Mouse (Mus musculus): ENCODE measurements at regions not wholly inside any gene's neighbourhood (a gene's known extent, or its start where the extent isn't known, plus 50 kb on each side); places are given as distances from the start of the nearest gene placed in this dataset.

DNA sequence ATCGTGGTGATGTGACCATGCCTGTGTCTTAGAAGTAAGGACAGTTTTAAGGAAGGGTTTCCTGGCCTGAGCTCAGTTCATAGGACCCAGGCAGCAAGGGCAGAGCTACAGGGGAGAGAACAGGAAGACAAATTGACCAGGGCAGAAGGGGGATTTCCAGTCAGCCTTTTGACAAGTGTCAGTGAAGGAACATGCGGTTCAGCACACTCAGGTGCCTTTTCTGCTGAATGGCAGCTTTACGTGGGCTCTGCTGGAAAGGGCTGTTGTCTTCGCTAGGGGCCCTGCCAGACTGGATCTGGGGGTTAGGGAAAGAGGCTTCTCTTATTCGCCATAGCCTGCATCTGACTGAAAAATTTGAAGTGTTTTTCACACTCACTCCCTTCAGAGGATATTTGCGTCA, 106.8 kb downstream of the Dll1 start:
- H3K9me3 ChIP-seq (replicated peaks): no peaks in the 10 kb centered on the region
- WGBS: 59% methylated on average over 6 of the region's 6 CpGs
- H3K36me3 ChIP-seq: no peaks in the 10 kb centered on the region
- H3K9ac ChIP-seq: no peak overlapping the region
- H3K27me3 ChIP-seq: no peaks in the 10 kb centered on the region
- ATAC-seq (replicated peaks; ENCODE audit: low FRiP score): no peak
- H3K27ac ChIP-seq: no peak overlapping the region
- H3K4me2 ChIP-seq: no peak overlapping the region
- no peak overlapping the region for H3K4me3 ChIP-seq (replicated peaks)
- H3K4me1 ChIP-seq: peaks cover 11% of the 10 kb centered on the region; the same call in 1 of the 2 replicates

DNA sequence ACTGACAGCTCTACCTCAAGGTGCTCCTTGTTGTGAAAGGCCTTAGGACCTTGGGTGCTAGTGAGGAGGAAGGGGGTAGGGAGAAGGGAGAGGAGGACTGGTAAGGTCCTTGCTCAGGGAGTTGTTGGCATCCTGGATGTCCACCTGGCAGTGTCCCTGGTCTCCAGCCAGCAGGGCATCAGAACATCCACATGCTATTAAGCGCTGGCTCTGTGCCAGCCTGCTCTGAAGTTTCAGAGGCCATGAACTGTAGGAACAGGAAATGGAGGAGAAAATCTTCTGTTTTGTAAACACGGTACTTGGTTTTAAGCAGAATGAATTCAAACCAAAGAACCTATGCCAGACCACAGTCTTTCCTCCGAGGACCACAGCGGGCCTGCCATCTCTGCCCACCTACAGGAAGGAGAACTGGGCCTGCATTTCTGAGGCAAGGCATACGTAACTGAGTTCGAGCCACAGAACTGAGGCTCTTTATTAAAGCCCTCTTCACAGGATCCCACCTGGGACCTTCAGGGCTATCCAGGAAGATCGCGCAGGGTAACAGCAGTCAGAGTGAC, 107.5 kb downstream of the Dll1 start:
- Histone ChIP-seq H3K4me2 (no peak overlapping the region), H3K36me3 (no peaks in the 10 kb centered on the region), H3K4me3 (replicated peaks) (no peak overlapping the region), H3K9ac (no peak overlapping the region), H3K9me3 (replicated peaks) (no peaks in the 10 kb centered on the region), H3K4me1 (peaks cover 11% of the 10 kb centered on the region; the same call in 1 of the 2 replicates), H3K27ac (no peak overlapping the region), H3K27me3 (no peaks in the 10 kb centered on the region)
- WGBS: 76% methylated on average over 8 of the region's 8 CpGs
- no peak for ATAC-seq (replicated peaks; ENCODE audit: low FRiP score)

DNA sequence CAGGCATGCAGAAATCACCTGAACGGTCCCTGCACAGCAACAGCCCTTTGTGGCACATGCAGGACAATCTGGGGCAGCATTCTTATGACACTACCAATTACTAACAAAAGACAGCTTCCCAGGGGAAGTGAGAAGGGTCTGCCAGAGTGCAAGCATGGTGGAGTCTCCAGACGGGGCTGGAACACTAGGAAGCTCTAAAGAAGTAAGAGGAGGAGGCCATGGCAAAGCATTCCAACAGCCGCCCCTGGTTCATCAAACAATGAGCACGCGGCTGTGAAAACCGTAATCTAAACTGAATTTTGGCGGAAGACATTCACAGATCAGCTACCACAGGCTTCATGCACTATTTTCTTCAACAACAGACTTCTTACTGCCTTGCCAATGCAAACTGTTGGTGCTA, 109.0 kb downstream of the Dll1 start:
- H3K27ac ChIP-seq: no peak overlapping the region

DNA sequence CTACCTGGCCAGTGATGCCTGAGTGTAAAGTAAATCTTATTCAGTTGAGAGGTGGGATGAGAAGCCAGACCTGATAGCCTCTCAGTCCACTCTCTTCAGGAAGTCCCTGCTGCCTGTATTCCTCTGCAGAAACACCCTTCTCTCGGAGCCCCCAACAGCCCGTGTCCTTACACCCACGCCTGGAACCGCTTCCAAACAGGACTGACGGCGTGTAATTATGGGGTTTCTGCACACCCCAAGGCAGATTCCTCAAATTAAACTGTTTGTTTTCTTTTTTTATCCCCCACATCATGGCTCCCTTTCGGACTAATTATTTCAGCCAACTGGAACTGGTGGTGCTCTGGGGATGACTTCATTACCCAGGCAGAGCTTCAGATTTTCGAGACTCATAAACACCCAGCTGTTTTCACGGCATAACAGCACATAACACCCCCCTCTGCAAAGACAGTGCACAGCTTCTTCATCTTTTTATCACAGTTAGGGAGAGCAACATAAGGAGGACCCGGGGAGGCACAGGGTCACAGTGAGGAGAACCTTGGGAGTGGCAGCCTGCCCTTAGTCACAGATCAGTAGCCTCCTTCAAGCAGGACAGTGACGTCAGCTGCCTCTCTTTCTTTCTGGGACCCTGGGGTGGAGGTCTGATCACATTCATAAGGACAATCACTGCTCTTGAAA, 117.1 kb downstream of the Dll1 start:
- no peak overlapping the region for H3K4me3 ChIP-seq (replicated peaks)
- H3K36me3 ChIP-seq: no peaks in the 10 kb centered on the region
- H3K4me1 ChIP-seq: peaks cover 13% of the 10 kb centered on the region
- ATAC-seq (replicated peaks; ENCODE audit: low FRiP score): peak; percentile 54; the same call in 1 of the 2 replicates
- H3K9me3 ChIP-seq (replicated peaks): no peaks in the 10 kb centered on the region
- no peak overlapping the region for H3K27ac ChIP-seq
- 0 out of 2 replicates have a peak, but pooled peaks cover 2% of the 10 kb centered on the region for H3K27me3 ChIP-seq
- H3K4me2 ChIP-seq: 0 out of 2 replicates have a peak overlapping the region, but pooled peaks have one; percentile 4
- WGBS: 40% methylated on average over 11 of the region's 11 CpGs
- no peak overlapping the region for H3K9ac ChIP-seq

More for the DNA sequence above, 109.0 kb downstream of the Dll1 start:
- Histone ChIP-seq H3K4me2 (no peak overlapping the region), H3K9ac (no peak overlapping the region), H3K27me3 (no peaks in the 10 kb centered on the region), H3K36me3 (no peaks in the 10 kb centered on the region), H3K9me3 (replicated peaks) (no peaks in the 10 kb centered on the region), H3K4me3 (replicated peaks) (no peak overlapping the region), H3K4me1 (peaks cover 11% of the 10 kb centered on the region; the same call in 1 of the 2 replicates)
- 70% methylated on average over 7 of the region's 7 CpGs for WGBS
- ATAC-seq (replicated peaks; ENCODE audit: low FRiP score): no peak

DNA sequence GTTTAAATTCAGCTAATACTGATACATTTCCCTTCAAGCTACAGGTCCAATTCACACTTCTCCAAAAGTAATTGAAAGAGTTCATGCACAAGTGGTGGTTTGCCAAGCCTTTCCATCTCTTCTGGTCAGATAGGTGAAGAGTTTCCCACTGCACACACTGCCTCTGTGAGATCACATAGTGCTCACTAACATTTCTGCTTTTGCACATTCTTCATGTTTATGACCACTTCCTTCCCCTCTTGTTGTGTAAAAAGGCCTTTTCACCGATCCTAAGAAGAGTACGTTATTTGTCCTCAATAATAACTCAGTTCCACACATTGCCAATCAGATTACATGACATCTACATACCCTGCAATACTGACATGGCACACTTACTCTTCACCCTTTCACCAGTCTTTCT, 120.8 kb downstream of the Dll1 start:
- ATAC-seq (replicated peaks; ENCODE audit: low FRiP score): no peak
- H3K36me3 ChIP-seq: no peaks in the 10 kb centered on the region
- 66% methylated on average over 2 of the region's 2 CpGs for WGBS
- no peak overlapping the region for H3K9ac ChIP-seq
- H3K27me3 ChIP-seq: 0 out of 2 replicates have a peak, but pooled peaks cover 2% of the 10 kb centered on the region
- H3K9me3 ChIP-seq (replicated peaks): no peaks in the 10 kb centered on the region
- H3K4me3 ChIP-seq (replicated peaks): no peak overlapping the region
- no peak overlapping the region for H3K4me2 ChIP-seq
- H3K27ac ChIP-seq: no peak overlapping the region
- peaks cover 13% of the 10 kb centered on the region for H3K4me1 ChIP-seq

DNA sequence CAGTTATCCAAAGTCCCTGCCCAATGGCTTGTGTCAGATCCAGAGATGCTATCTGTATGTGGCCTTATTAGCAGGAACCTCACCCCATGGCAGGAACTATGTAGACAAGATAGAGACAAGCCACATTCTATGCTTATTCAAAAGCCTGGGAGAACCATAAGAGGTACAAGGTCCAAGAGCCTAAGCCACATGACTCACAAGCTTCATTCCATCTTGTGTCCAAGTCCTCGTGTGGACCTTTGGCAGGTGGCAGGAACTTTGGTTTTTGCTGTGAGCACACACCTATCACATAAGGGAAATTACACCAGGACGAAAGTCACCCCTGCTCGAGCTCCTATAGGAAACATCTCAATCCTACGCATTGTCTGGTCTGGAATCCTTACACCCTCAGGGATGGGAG, 122.9 kb downstream of the Dll1 start:
- ATAC-seq (replicated peaks; ENCODE audit: low FRiP score): no peak
- no peak overlapping the region for H3K4me3 ChIP-seq (replicated peaks)
- H3K27me3 ChIP-seq: 0 out of 2 replicates have a peak, but pooled peaks cover 3% of the 10 kb centered on the region
- no peaks in the 10 kb centered on the region for H3K4me1 ChIP-seq
- H3K9me3 ChIP-seq (replicated peaks): no peaks in the 10 kb centered on the region
- no peak overlapping the region for H3K27ac ChIP-seq
- H3K4me2 ChIP-seq: no peak overlapping the region
- WGBS: 92% methylated on average over 4 of the region's 4 CpGs
- no peaks in the 10 kb centered on the region for H3K36me3 ChIP-seq
- no peak overlapping the region for H3K9ac ChIP-seq

DNA sequence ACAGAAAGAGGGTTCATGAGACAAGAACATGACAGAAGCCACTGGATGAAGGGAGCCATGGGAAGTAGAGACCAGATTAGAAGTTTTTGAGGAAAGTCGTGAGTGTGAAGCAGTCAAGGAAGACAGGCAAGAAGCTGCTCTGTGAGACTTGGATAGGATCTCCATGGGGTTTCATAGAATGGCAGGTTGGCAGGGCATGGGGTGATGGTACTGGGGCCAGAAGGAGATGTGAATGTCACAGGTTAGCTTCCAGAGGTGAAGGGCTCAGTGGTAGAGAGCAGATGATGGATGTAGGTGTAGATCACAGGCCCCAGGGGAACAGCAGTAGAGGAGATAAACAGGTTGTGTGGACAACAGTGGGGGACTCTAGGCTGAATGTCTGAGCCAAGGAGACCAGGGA, 123.4 kb downstream of the Dll1 start:
- Histone ChIP-seq H3K4me3 (replicated peaks) (no peak overlapping the region), H3K9ac (no peak overlapping the region), H3K27me3 (0 out of 2 replicates have a peak, but pooled peaks cover 3% of the 10 kb centered on the region), H3K4me2 (no peak overlapping the region), H3K4me1 (0 out of 2 replicates have a peak, but pooled peaks cover 2% of the 10 kb centered on the region), H3K27ac (no peak overlapping the region), H3K36me3 (no peaks in the 10 kb centered on the region), H3K9me3 (replicated peaks) (no peaks in the 10 kb centered on the region)
- 84% methylated on average over 1 of the region's 1 CpGs for WGBS
- ATAC-seq (replicated peaks; ENCODE audit: low FRiP score): no peak

DNA sequence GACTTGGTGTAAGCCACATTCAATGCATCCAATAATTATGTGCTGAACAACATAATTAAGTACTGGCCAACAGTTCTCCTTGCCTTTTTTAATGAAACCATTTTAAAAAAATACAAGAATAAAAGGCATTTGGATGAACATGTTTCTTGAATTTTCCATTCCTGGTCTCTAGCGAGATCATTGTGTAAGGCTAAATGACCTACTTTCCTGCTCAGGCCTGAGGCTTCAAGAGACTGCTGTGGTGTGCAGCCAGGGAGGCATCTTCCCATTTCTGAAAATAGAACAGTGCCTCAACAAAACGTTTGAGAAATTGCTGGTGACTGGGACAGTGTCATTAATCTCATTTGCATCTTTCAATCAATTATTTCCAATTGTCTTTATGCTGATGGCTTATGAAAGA, 124.5 kb downstream of the Dll1 start:
- 67% methylated on average over 2 of the region's 2 CpGs for WGBS

DNA sequence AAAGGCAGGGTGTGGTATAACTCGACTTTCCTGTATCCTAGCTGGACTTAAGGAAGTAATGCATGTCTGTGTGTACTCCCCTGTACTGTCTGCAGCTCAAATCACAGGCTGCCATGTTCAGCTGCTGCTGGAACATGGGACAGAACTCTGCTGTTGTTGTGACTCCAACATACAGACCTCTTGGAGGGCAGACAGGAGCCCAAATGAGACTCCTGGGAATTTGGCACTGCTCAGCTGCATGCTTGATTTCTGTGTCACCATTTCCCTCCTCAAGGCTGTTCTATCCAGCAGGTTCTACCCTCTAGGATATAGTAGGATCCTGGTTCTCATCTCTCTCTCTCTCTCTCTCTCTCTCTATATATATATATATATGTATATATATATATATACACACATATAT, 125.0 kb downstream of the Dll1 start:
- no peak for ATAC-seq (replicated peaks; ENCODE audit: low FRiP score)

More for the DNA sequence above, 124.5 kb downstream of the Dll1 start:
- ATAC-seq (replicated peaks; ENCODE audit: low FRiP score): no peak
- Histone ChIP-seq H3K9ac (no peak overlapping the region), H3K27me3 (0 out of 2 replicates have a peak, but pooled peaks cover 7% of the 10 kb centered on the region), H3K4me3 (replicated peaks) (no peak overlapping the region), H3K4me2 (no peak overlapping the region), H3K36me3 (no peaks in the 10 kb centered on the region), H3K4me1 (peaks cover 8% of the 10 kb centered on the region), H3K9me3 (replicated peaks) (no peaks in the 10 kb centered on the region), H3K27ac (no peak overlapping the region)

DNA sequence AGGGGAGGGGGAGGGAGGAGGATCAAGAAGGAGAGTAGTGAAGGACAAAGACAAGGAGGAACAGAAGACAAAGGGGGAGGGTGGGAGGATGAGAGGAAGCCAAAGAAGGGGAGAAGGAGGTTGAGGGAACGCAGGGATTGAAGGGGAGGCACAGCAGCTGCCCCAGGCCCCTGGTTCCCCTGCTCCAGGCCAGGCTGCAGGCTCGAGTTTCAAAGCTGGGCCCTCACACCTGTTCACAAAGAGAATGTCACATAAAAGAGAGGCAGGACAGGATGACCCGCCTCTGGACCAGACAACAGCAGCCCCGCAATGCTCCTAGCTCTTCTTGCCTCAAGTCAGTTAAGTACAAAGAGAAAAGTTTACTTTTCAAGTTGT, 128.3 kb downstream of the Dll1 start:
- H3K4me1 ChIP-seq: peaks cover 8% of the 10 kb centered on the region
- H3K4me2 ChIP-seq: peak overlapping the region; percentile 43; the same call in 1 of the 2 replicates
- no peaks in the 10 kb centered on the region for H3K36me3 ChIP-seq
- no peak overlapping the region for H3K9ac ChIP-seq
- H3K4me3 ChIP-seq (replicated peaks): no peak overlapping the region
- WGBS: 26% methylated on average over 4 of the region's 4 CpGs
- H3K27me3 ChIP-seq: 0 out of 2 replicates have a peak, but pooled peaks cover 10% of the 10 kb centered on the region
- H3K27ac ChIP-seq: no peak overlapping the region
- H3K9me3 ChIP-seq (replicated peaks): no peaks in the 10 kb centered on the region
- ATAC-seq (replicated peaks; ENCODE audit: low FRiP score): no peak; the same call in 1 of the 2 replicates

More for the DNA sequence above, 125.0 kb downstream of the Dll1 start:
- H3K4me3 ChIP-seq (replicated peaks): no peak overlapping the region
- H3K27me3 ChIP-seq: 0 out of 2 replicates have a peak, but pooled peaks cover 10% of the 10 kb centered on the region
- no peak overlapping the region for H3K4me2 ChIP-seq
- H3K9me3 ChIP-seq (replicated peaks): no peaks in the 10 kb centered on the region
- no peak overlapping the region for H3K9ac ChIP-seq
- WGBS: 67% methylated on average over 1 of the region's 1 CpGs
- no peak overlapping the region for H3K27ac ChIP-seq
- H3K4me1 ChIP-seq: peaks cover 8% of the 10 kb centered on the region
- H3K36me3 ChIP-seq: no peaks in the 10 kb centered on the region

DNA sequence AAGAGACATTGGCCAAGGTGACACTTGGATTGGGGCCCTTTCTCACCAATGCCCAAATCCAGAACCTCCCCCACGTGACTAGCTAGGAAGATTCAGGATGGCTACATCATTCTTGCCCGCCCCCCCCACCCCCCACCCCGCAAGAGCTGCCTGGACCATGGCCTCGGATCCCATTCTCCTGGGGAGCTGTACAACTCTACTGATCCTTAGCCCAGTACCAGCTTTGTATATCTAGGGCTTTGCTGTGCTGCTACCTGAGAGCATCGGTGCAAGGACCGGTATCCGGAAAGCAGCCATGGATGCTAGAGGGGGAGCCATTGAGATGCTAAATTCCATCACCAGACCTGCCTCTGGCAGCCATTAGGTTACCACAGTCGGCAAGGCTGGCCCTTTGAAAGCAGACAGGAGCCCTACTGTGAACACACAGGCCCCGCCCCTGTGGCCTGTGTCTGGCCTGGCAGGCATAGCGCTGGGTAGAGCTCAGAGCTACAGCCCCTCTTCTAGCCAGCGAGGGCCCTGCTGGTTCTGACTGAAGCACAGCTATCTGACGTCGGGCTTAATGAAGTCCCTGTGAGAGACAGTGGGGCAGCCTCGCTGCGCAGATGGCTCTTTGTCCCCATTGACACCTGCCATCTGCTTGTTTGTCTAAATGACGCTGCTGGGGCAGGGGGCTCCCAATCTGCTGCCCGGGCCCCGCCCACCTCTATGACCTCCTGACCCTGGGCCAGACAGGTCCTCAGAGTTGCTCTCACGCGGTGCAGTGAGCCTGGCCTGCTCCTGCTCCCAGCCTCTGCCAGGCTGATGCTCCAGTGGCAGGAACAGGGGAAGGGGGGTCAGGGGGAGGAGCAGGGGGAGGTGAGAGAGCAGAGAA, 128.9 kb downstream of the Dll1 start:
- Histone ChIP-seq H3K4me1 (peaks cover 8% of the 10 kb centered on the region), H3K4me2 (peak overlapping the region; percentile 43), H3K27me3 (0 out of 2 replicates have a peak, but pooled peaks cover 10% of the 10 kb centered on the region), H3K27ac (0 out of 2 replicates have a peak overlapping the region, but pooled peaks have one; percentile 6), H3K9me3 (replicated peaks) (no peaks in the 10 kb centered on the region), H3K9ac (no peak overlapping the region), H3K4me3 (replicated peaks) (no peak overlapping the region), H3K36me3 (no peaks in the 10 kb centered on the region)
- ATAC-seq (replicated peaks; ENCODE audit: low FRiP score): peak; percentile 87
- WGBS: 8% methylated on average over 20 of the region's 20 CpGs

Measured in kidney, embryonic 15.5 days (tissue).